Comparison of ENCODE assay signal across 8 mouse cellular contexts in genomic region chr11:9010853-9011339, GRCm38 (mm10). TPM values are rescaled to one million over a fixed set of nuclear protein-coding genes. Genes with fewer than 3 reads are reported as not detected.
DNase-seq lines count a peak whose midpoint lies in the region; ATAC-seq and TF ChIP-seq lines count a peak whose summit lies in the region.

Gene Hus1, minus strand, starts transcription at chr11:9011191.

- peak; percentile 98 for ATAC-seq in frontal cortex, adult (ENCODE audit: low TSS enrichment)
- peak; percentile 98 for ATAC-seq in lung, postnatal 0 days

- H3K4me1 ChIP-seq in hindbrain, embryonic 10.5 days (replicated peaks), result peaks cover 18% of the 10 kb centered on the region
- H3K4me1 ChIP-seq in lung, postnatal 0 days (ENCODE audit: insufficient read depth, low read depth, low read length), result no peaks in the 10 kb centered on the region

- WGBS in hindbrain, embryonic 10.5 days, result under 1% methylated on average over 43 of the region's 43 CpGs
- under 1% methylated on average over 43 of the region's 43 CpGs for WGBS in lung, postnatal 0 days

- H3K27me3 ChIP-seq in hindbrain, embryonic 10.5 days (ENCODE audit: insufficient read depth, poor library complexity, severe bottlenecking), result no peaks in the 10 kb centered on the region
- no peaks in the 10 kb centered on the region for H3K27me3 ChIP-seq in lung, postnatal 0 days (replicated peaks; ENCODE audit: insufficient read depth, low read length)

- peaks cover 29% of the 10 kb centered on the region for H3K36me3 ChIP-seq in hindbrain, embryonic 10.5 days
- H3K36me3 ChIP-seq in lung, postnatal 0 days (ENCODE audit: insufficient read depth, low read length), result peaks cover 4% of the 10 kb centered on the region; the same call in 1 of the 2 replicates

- TF ChIP-seq CTCF in lung, postnatal 0 days (IDR thresholded peaks at IDR 0.05), result no peak

- peak within 1 kb of the TSS; percentile 66 for H3K4me3 ChIP-seq in hindbrain, embryonic 10.5 days
- peak within 1 kb of the TSS; percentile 63 for H3K4me3 ChIP-seq in lung, postnatal 0 days (ENCODE audit: low read depth, low read length)

- peak within 1 kb of the TSS; percentile 68 for H3K9ac ChIP-seq in lung, postnatal 0 days (replicated peaks; ENCODE audit: low read depth)

- H3K9me3 ChIP-seq in hindbrain, embryonic 10.5 days, result no peaks in the 10 kb centered on the region
- no peaks in the 10 kb centered on the region for H3K9me3 ChIP-seq in lung, postnatal 0 days (ENCODE audit: low read length)

- TF ChIP-seq EP300 in lung, postnatal 0 days (IDR thresholded peaks at IDR 0.05), result peak; percentile 26; the same call in 1 of the 2 replicates

- DNase-seq in MEL-GATA-1-ER (ENCODE audit: extremely low read depth, low read depth), result peak; percentile 54
- DNase-seq in cerebellum, adult 8-10 months, result peak; percentile 87
- peak; percentile 88 for DNase-seq in hindbrain, embryonic 10.5 days (ENCODE audit: low spot score)
- DNase-seq in layer of hippocampus, adult 9-11 months, result peak; percentile 66
- DNase-seq in lung, postnatal 0 days (ENCODE audit: low spot score), result peak; percentile 91
- DNase-seq in ovary, postnatal 14 days (ENCODE audit: low spot score), result peak; percentile 91
- peak; percentile 85 for DNase-seq in thymus, postnatal 14 days

- H3K27ac ChIP-seq in hindbrain, embryonic 10.5 days, result peak within 1 kb of the TSS; percentile 94
- peak within 1 kb of the TSS; percentile 72 for H3K27ac ChIP-seq in lung, postnatal 0 days (ENCODE audit: low read length)

- peak within 1 kb of the TSS; percentile 58 for H3K4me2 ChIP-seq in lung, postnatal 0 days (replicated peaks; ENCODE audit: low read depth, low read length)

RNA-seq across cellular contexts. Expression of gene Hus1, which starts in this region (rescaled TPM):
- 15.1 and 22.4 TPM in 2 replicates for polyA plus RNA-seq in hindbrain, embryonic 10.5 days (2016; fragmentation: Nextera tagmentation; extraction: Ambion mirVana)
- 6.4 and 7.1 TPM in 2 replicates for polyA plus RNA-seq in lung, postnatal 0 days (2015; fragmentation: Nextera tagmentation; extraction: Ambion mirVana)

Comparison
In these comparisons a context has a peak if more than half of its experiments do, and no peak if none do; other contexts are left out.
1. Peak in every context shown above with its lines: DNase-seq, ATAC-seq, H3K4me3 ChIP-seq and H3K27ac ChIP-seq.